Mouse (Mus musculus): Measurements from ENCODE around the gene Spsb1. TPM values are rescaled to one million over a fixed set of nuclear protein-coding genes. Genes with fewer than 3 reads are reported as not detected.

Gene Spsb1
- polyA plus RNA-seq, 2 experiments = 0.23 to 0.46 TPM

DNA sequence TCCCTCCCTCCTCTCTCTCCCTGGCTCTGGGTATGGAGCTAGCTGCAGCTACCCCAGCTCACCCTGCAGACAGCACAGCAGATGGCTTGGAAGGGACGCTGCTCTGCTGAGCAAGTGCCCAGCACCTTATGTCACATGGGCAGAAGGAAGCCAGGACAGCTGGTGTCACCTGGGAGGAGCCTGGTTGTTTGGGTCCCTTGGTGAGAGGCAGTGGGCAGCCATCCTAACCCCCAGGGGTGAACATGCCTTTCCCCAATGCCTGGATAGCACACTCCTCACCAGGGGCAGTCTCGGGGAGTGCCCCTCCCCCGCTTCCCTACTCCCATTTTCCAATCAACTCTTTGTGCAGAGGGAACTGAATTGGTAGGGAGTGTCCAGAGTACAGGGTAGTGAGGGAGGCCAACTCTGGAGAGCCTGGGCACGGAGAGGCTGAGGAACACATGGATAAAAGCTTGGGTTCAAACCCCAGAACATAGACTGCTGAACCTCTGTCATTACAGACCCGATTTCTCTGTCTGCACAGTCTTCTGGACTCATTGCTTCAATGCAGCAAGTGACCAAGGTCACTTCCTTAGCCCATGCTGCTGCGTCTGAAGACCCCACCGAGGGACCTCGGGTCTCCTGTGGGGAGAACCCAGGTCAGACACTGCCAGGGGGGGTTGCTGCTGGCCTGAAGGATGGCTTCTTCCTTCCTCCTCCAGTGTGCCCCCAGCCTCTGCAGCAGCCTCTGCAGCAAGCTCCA lies 35.5 kb upstream of the Spsb1 start:
- no peak for DNase-seq (ENCODE audit: low read depth in 3 of 3, low spot score in 3 of 3)
- TF ChIP-seq CTCF (IDR thresholded peaks at IDR 0.05; ENCODE audit: low read depth) (no peak), EP300 (IDR thresholded peaks at IDR 0.05; ENCODE audit: low read depth) (no peak)
- H3K27ac ChIP-seq = no peak overlapping the region
- H3K4me1 ChIP-seq (replicated peaks; ENCODE audit: control insufficient read depth in 2 of 2, insufficient read depth in 2 of 2, low read length in 1 of 2) = peaks cover 3 to 22% of the 10 kb centered on the region in 2 experiments
- H3K9ac ChIP-seq (replicated peaks) = no peak overlapping the region
- no peaks in the 10 kb centered on the region for H3K9me3 ChIP-seq (ENCODE audit: control insufficient read depth, low read length)
- ATAC-seq (ENCODE audit: insufficient read depth) = no peak
- H3K36me3 ChIP-seq (replicated peaks; ENCODE audit: control insufficient read depth, insufficient read depth, low read depth) = no peaks in the 10 kb centered on the region
- no peak overlapping the region for H3K4me3 ChIP-seq (ENCODE audit: insufficient read depth in 1 of 2, low read depth in 2 of 2, low read length in 2 of 2)
- no peaks in the 10 kb centered on the region for H3K27me3 ChIP-seq (ENCODE audit: control insufficient read depth, insufficient read depth, low read length)
- H3K4me2 ChIP-seq (ENCODE audit: low read depth) = peak overlapping the region; percentile 28; the same call in 1 of the 2 replicates
- WGBS (ENCODE audit: insufficient replicate concordance) = 20% methylated on average over 8 of the region's 8 CpGs

DNA sequence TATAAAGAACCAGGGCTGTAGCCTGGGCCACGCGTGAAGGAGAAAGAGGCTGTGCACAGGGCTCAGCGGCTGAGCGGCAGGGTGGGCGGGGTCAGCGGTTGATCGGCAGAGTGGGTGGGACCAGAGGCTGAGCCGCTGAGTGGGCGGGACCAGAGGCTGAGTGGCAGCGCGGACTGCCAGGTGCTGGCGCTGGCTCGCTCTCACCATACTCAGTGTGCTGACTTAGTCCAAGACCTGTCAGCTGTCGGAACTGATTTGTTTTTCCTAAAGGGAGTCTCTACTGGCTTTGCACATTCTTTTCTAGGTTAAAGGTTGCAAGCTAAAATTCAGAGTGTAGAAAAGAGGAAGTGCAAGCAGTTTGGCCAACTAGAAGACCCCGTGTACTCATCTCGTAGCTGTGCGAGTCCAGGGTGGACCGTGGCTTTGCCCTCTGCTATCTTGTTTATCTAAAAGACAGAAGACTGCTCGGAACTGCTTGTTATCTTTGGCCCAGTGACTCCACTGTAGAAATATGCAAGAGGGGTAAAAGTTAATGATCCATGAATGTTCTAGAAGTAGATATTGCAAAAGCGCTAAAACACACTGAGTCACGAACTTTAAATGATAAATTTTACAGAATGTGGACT lies 34.2 kb upstream of the Spsb1 start:
- Histone ChIP-seq H3K27me3 (ENCODE audit: control insufficient read depth, insufficient read depth, low read length) (no peaks in the 10 kb centered on the region), H3K9ac (replicated peaks) (no peak overlapping the region), H3K36me3 (replicated peaks; ENCODE audit: control insufficient read depth, insufficient read depth, low read depth) (no peaks in the 10 kb centered on the region), H3K9me3 (ENCODE audit: control insufficient read depth, low read length) (no peaks in the 10 kb centered on the region), H3K4me2 (ENCODE audit: low read depth) (peak overlapping the region; percentile 58), H3K4me3 (ENCODE audit: insufficient read depth in 1 of 2, low read depth in 2 of 2, low read length in 2 of 2) (peak overlapping the region; percentile 18 to 22; a peak in 2 of 4 replicates), H3K4me1 (replicated peaks; ENCODE audit: control insufficient read depth in 2 of 2, insufficient read depth in 2 of 2, low read length in 1 of 2) (peaks cover 3 to 22% of the 10 kb centered on the region in 2 experiments), H3K27ac (no peak overlapping the region)
- no peak for TF ChIP-seq EP300 (IDR thresholded peaks at IDR 0.05; ENCODE audit: low read depth)
- no peak for TF ChIP-seq CTCF (IDR thresholded peaks at IDR 0.05; ENCODE audit: low read depth)
- ATAC-seq (ENCODE audit: insufficient read depth) = peak; percentile 87
- peak; percentile 56 to 61 (median 59) for DNase-seq (ENCODE audit: low read depth in 3 of 3, low spot score in 3 of 3)
- 4% methylated on average over 21 of the region's 21 CpGs for WGBS (ENCODE audit: insufficient replicate concordance)

DNA sequence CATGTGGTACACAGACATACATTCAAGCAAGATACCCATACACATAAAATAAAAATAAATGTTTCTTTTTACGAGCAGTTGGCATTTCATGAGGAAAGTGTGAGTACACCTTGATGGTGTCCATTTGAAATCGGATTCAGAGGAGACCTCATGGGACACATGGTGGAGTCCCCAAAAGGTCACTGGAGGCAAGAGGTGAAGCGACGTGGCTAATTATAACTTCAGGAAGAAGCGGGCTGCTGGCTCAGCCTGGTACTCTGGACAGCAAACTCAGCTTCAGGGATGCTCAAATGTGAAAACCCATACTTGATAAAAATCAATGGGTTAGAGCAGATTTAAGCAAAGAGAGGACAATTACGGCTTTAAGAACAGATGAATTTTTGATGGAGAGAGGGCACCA lies 33.5 kb upstream of the Spsb1 start:
- no peaks in the 10 kb centered on the region for H3K9me3 ChIP-seq (ENCODE audit: control insufficient read depth, low read length)
- no peak overlapping the region for H3K27ac ChIP-seq
- peaks cover 3 to 22% of the 10 kb centered on the region in 2 experiments for H3K4me1 ChIP-seq (replicated peaks; ENCODE audit: control insufficient read depth in 2 of 2, insufficient read depth in 2 of 2, low read length in 1 of 2)
- H3K27me3 ChIP-seq (ENCODE audit: control insufficient read depth, insufficient read depth, low read length) = no peaks in the 10 kb centered on the region
- peak overlapping the region; percentile 58 for H3K4me2 ChIP-seq (ENCODE audit: low read depth)
- ATAC-seq (ENCODE audit: insufficient read depth) (no peak), DNase-seq (ENCODE audit: low read depth in 3 of 3, low spot score in 3 of 3) (no peak)
- no peak overlapping the region for H3K4me3 ChIP-seq (ENCODE audit: insufficient read depth in 1 of 2, low read depth in 2 of 2, low read length in 2 of 2)
- no peak overlapping the region for H3K9ac ChIP-seq (replicated peaks)
- no peaks in the 10 kb centered on the region; the same call in 1 of the 2 replicates for H3K36me3 ChIP-seq (replicated peaks; ENCODE audit: control insufficient read depth, insufficient read depth, low read depth)
- TF ChIP-seq CTCF (IDR thresholded peaks at IDR 0.05; ENCODE audit: low read depth) (no peak), EP300 (IDR thresholded peaks at IDR 0.05; ENCODE audit: low read depth) (no peak)
- 72% methylated on average over 6 of the region's 6 CpGs for WGBS (ENCODE audit: insufficient replicate concordance)

DNA sequence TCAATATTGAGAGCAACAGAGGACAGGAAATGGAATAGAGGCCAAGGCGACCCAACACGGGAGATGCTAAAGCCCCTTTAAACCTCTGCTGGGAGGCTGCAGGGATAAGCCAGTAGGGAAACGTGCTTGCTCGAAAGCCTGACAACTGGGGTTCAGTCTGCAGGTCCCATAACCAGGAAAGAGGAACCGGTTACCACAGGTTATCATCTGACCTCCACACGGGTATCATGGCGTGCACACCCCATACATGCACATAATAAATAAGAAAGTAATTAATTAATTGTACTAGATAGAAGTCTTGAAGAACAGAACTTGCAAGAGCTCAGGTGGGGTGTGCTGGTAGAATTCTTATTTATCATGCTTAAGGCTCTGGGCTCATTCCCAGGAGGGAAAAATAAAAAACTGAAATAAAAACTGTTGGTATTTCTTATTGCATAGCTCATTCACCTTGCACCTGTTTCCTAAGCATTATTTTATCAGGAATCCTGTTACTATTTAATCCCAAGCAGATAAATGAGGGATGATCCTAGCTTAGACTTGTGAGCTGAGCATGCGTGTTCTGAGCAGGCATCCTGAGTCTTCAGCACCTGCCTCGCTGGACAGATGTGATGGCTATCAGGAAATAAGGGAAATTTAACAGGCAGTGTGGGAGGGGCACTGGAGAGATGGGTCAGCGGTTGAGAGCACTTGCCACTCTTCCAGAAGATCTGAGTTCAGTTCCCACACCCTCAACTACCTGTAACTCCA lies 32.0 kb upstream of the Spsb1 start:
- H3K9ac ChIP-seq (replicated peaks) = no peak overlapping the region
- H3K4me3 ChIP-seq (ENCODE audit: insufficient read depth in 1 of 2, low read depth in 2 of 2, low read length in 2 of 2) = no peak overlapping the region
- H3K36me3 ChIP-seq (replicated peaks; ENCODE audit: control insufficient read depth, insufficient read depth, low read depth) = no peaks in the 10 kb centered on the region; the same call in 1 of the 2 replicates
- TF ChIP-seq EP300 (IDR thresholded peaks at IDR 0.05; ENCODE audit: low read depth) = no peak
- TF ChIP-seq CTCF (IDR thresholded peaks at IDR 0.05; ENCODE audit: low read depth) = no peak
- DNase-seq (ENCODE audit: low read depth in 3 of 3, low spot score in 3 of 3) (no peak), ATAC-seq (ENCODE audit: insufficient read depth) (no peak)
- H3K9me3 ChIP-seq (ENCODE audit: control insufficient read depth, low read length) = no peaks in the 10 kb centered on the region
- no peak overlapping the region for H3K27ac ChIP-seq
- no peaks in the 10 kb centered on the region for H3K27me3 ChIP-seq (ENCODE audit: control insufficient read depth, insufficient read depth, low read length)
- H3K4me2 ChIP-seq (ENCODE audit: low read depth) = no peak overlapping the region
- peaks cover 3 to 22% of the 10 kb centered on the region in 2 experiments for H3K4me1 ChIP-seq (replicated peaks; ENCODE audit: control insufficient read depth in 2 of 2, insufficient read depth in 2 of 2, low read length in 1 of 2)
- 63% methylated on average over 10 of the region's 10 CpGs for WGBS (ENCODE audit: insufficient replicate concordance)

All from liver, embryonic 14.5 days (tissue).